ENCODE assay signal across 29 mouse cellular contexts in the genomic region with DNA sequence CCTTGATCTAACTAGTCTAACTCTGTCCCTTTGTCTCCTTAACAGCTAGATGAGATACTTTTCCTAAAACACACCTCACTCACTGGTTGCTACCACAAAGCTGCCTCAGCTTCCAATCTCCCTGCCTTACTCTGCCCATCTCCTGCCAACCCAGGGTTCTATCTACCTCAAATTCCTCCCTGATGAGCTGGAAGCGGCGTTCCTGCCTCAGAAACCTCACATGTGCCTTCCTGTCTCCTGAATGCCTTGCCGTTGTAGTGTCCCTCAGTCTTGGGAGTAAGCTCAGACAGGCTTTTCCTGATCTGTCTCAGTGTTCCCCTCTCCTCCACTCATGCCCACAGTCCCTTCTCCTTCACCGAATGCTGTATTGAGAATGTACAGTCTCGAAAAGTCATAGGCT. TPM values are rescaled to one million over a fixed set of nuclear protein-coding genes. Genes with fewer than 3 reads are reported as not detected.
DNase-seq lines count a peak whose midpoint lies in the region; ATAC-seq and TF ChIP-seq lines count a peak whose summit lies in the region.
"Had no signal": no experiment of that assay in that cellular context is flagged by ENCODE, and none has a peak within 500 bp of the region (broad histone marks: within the 10 kb centered on the region; RNA-seq: fewer than 3 reads in every experiment).

No protein-coding gene starts in this region.

- H3K36me3 ChIP-seq in midbrain, embryonic 11.5 days (ENCODE audit: control insufficient read depth, insufficient read depth, low read length), result no peaks in the 10 kb centered on the region
- no peaks in the 10 kb centered on the region for H3K36me3 ChIP-seq in midbrain, embryonic 15.5 days (replicated peaks)
- no peaks in the 10 kb centered on the region for H3K36me3 ChIP-seq in C2C12 (ENCODE audit: control insufficient read depth, insufficient read depth)
- H3K36me3 ChIP-seq: embryonic facial prominence, embryonic 12.5 days; embryonic facial prominence, embryonic 15.5 days; forebrain, embryonic 12.5 days; forebrain, embryonic 15.5 days; heart, embryonic 12.5 days; heart, embryonic 15.5 days had no signal

- H3K9ac ChIP-seq in midbrain, embryonic 11.5 days (ENCODE audit: low read length), result no peak overlapping the region
- no peak overlapping the region for H3K9ac ChIP-seq in midbrain, embryonic 15.5 days
- H3K9ac ChIP-seq: embryonic facial prominence, embryonic 12.5 days; embryonic facial prominence, embryonic 15.5 days; forebrain, embryonic 12.5 days; forebrain, embryonic 15.5 days; heart, embryonic 12.5 days; heart, embryonic 15.5 days; hindbrain, embryonic 14.5 days had no signal

- 90% methylated on average over 5 of the region's 5 CpGs for WGBS in midbrain, embryonic 11.5 days
- 94% methylated on average over 5 of the region's 5 CpGs for WGBS in midbrain, embryonic 15.5 days

- no peak overlapping the region for H3K4me2 ChIP-seq in midbrain, embryonic 11.5 days
- no peak overlapping the region for H3K4me2 ChIP-seq in midbrain, embryonic 15.5 days
- H3K4me2 ChIP-seq: embryonic facial prominence, embryonic 12.5 days; embryonic facial prominence, embryonic 15.5 days; forebrain, embryonic 12.5 days; forebrain, embryonic 15.5 days; heart, embryonic 12.5 days; heart, embryonic 15.5 days; hindbrain, embryonic 14.5 days had no signal

- H3K79me2 ChIP-seq in C2C12 (ENCODE audit: control insufficient read depth, insufficient read depth), result no peaks in the 10 kb centered on the region

- no peak overlapping the region for H3K27ac ChIP-seq in midbrain, embryonic 11.5 days (ENCODE audit: low read depth, low read length)
- no peak overlapping the region for H3K27ac ChIP-seq in midbrain, embryonic 15.5 days
- H3K27ac ChIP-seq: embryonic facial prominence, embryonic 12.5 days; embryonic facial prominence, embryonic 15.5 days; forebrain, embryonic 12.5 days; forebrain, embryonic 15.5 days; heart, adult 2 months; heart, embryonic 15.5 days; hindbrain, embryonic 14.5 days; hindbrain, postnatal 0 days had no signal

- H3K27me3 ChIP-seq in midbrain, embryonic 11.5 days (ENCODE audit: control insufficient read depth, insufficient read depth, low read length), result no peaks in the 10 kb centered on the region
- H3K27me3 ChIP-seq in midbrain, embryonic 15.5 days (replicated peaks), result no peaks in the 10 kb centered on the region
- no peaks in the 10 kb centered on the region for H3K27me3 ChIP-seq in C2C12 (ENCODE audit: control insufficient read depth, insufficient read depth, insufficient read length)
- H3K27me3 ChIP-seq: embryonic facial prominence, embryonic 12.5 days; embryonic facial prominence, embryonic 15.5 days; forebrain, embryonic 12.5 days; forebrain, embryonic 15.5 days; heart, embryonic 12.5 days; heart, embryonic 15.5 days had no signal

- H3K9me3 ChIP-seq in midbrain, embryonic 11.5 days (ENCODE audit: control insufficient read depth, low read length), result no peaks in the 10 kb centered on the region
- no peaks in the 10 kb centered on the region for H3K9me3 ChIP-seq in midbrain, embryonic 15.5 days
- H3K9me3 ChIP-seq: embryonic facial prominence, embryonic 12.5 days; embryonic facial prominence, embryonic 15.5 days; forebrain, embryonic 12.5 days; forebrain, embryonic 15.5 days; heart, embryonic 15.5 days had no signal

- no peaks in the 10 kb centered on the region for H3K4me1 ChIP-seq in midbrain, embryonic 11.5 days (ENCODE audit: control insufficient read depth, insufficient read depth, low read length)
- H3K4me1 ChIP-seq in midbrain, embryonic 15.5 days, result no peaks in the 10 kb centered on the region
- H3K4me1 ChIP-seq: forebrain, embryonic 12.5 days; forebrain, embryonic 15.5 days had no signal

- no peak overlapping the region for H3K4me3 ChIP-seq in midbrain, embryonic 11.5 days (ENCODE audit: low read depth, low read length)
- H3K4me3 ChIP-seq in midbrain, embryonic 15.5 days, result no peak overlapping the region
- no peak overlapping the region for H3K4me3 ChIP-seq in C2C12 (ENCODE audit: insufficient read depth, poor library complexity, severe bottlenecking)
- H3K4me3 ChIP-seq: embryonic facial prominence, embryonic 12.5 days; embryonic facial prominence, embryonic 15.5 days; erythroblast, embryonic 14.5 days; forebrain, embryonic 12.5 days; forebrain, embryonic 15.5 days; heart, adult 2 months; heart, embryonic 12.5 days; heart, embryonic 15.5 days had no signal

- no peak for ATAC-seq in midbrain, embryonic 11.5 days (ENCODE audit: low FRiP score)
- ATAC-seq in midbrain, embryonic 15.5 days (replicated peaks), result no peak
- ATAC-seq: activated CD4-positive, CD25-positive, alpha-beta regulatory T cell, adult 4 months; CD4-positive, CD25-positive, alpha-beta regulatory T cell, adult 4 months; forebrain, embryonic 15.5 days; hindbrain, postnatal 0 days; intestine, postnatal 0 days had no signal

- no peak for TF ChIP-seq CTCF in C2C12 (IDR thresholded peaks at IDR 0.05; ENCODE audit: control insufficient read depth, insufficient read depth, insufficient read length)

- H3ac ChIP-seq in C2C12 (ENCODE audit: control insufficient read depth, insufficient read length, low read depth), result peak overlapping the region; percentile 27

- peak; percentile 45 for DNase-seq in midbrain, embryonic 11.5 days (ENCODE audit: low spot score, missing footprints)
- DNase-seq in induced T-regulatory cell, adult 2 months (ENCODE audit: low read depth), result peak; percentile 3
- no peak for DNase-seq in cerebellum, postnatal 14 days
- no peak for DNase-seq in left cerebral cortex, postnatal 4 days
- DNase-seq: adrenal gland, postnatal 10 days; adrenal gland, postnatal 36 days; B cell, adult 2 months; cerebellum, adult 18-20 months; cerebellum, adult 9-10 months; cerebellum, postnatal 25 days; gastrocnemius, postnatal 25 days; heart, adult 2 months; heart, postnatal 10 days; heart, postnatal 36 days had no signal

- intact Hi-C loops in left cerebral cortex, postnatal 4 days (cut with DNase I), result no loop called here

- no peaks in the 10 kb centered on the region for H3K79me3 ChIP-seq in C2C12 (ENCODE audit: low read depth)

TF ChIP-seq in C2C12, 6 proteins besides CTCF, POLR2A, EP300 and RAD21:
- TF ChIP-seq FOSL1 (IDR thresholded peaks at IDR 0.05; ENCODE audit: insufficient read depth, low read length, poor library complexity, severe bottlenecking) (peak; percentile 11), USF1 (IDR thresholded peaks at IDR 0.05; ENCODE audit: low read depth) (no peak), MAX (IDR thresholded peaks at IDR 0.05) (peak; percentile 54)
TF ChIP-seq in C2C12: peak in this region for 2.

RNA-seq across cellular contexts. Expression of a gene that starts 40.8 kb away (rescaled TPM):
- 5.1 and 5.3 TPM in 2 replicates for polyA plus RNA-seq in midbrain, embryonic 11.5 days (2014; fragmentation: Nextera tagmentation; extraction: Ambion mirVana)
- polyA plus RNA-seq in midbrain, embryonic 15.5 days (2015; fragmentation: Nextera tagmentation; extraction: Ambion mirVana), result 5.7 and 5.9 TPM in 2 replicates
- polyA plus RNA-seq in C2C12 (2012; fragmentation: generic; extraction: Trizol), result 38.4 TPM
- 10 to 100 TPM; 54.3 to 54.9 TPM for total RNA-seq in left cerebral cortex, postnatal 4 days (2021)
- total RNA-seq: MEL had no signal

Comparison
In these comparisons a context has a peak if more than half of its experiments do, and no peak if none do; other contexts are left out.
1. DNase-seq: peak in midbrain, embryonic 11.5 days (single experiment) and induced T-regulatory cell, adult 2 months (single experiment); none in cerebellum, postnatal 14 days (0 of 2) and left cerebral cortex, postnatal 4 days (single experiment).